Mouse (Mus musculus) kidney, adult 2 months (tissue): ENCODE measurements around the gene Ppp4r3a.

Experiments used
- CTCF ChIP-seq: fragments of 200-500 bp; conservative IDR thresholded peaks from 2 replicates; pipeline ENCODE4 v1.5.1; 2011; ENCODE audit warnings: low read depth, mild to moderate bottlenecking, control low read depth, low read length, moderate library complexity, mixed read lengths; ENCODE audit not compliant: insufficient read depth, insufficient read length
- POLR2A ChIP-seq: fragments of 200-500 bp; IDR thresholded peaks from one replicate; pipeline ENCODE4 v1.6.1; 2011; ENCODE audit warnings: low read depth, low read length, control low read depth

GRCm38 (mm10) chr12:101002801-101003513, 80.5 kb downstream of the Ppp4r3a start:
- no peak for TF ChIP-seq CTCF
- TF ChIP-seq POLR2A: no peak
